Mouse (Mus musculus) brain, adult 2 months (tissue): ENCODE results near the gene Sapcd2.
A peak's percentile ranks its signal among the peaks of the same experiment; 100 is the strongest.
"Not testable (repeated sequence)": the region's sequence is repeated elsewhere in the genome, so short reads cannot be mapped to it uniquely, and the experiment has no call there.

Source experiments
- DNase-seq: peaks from one replicate; pipeline ENCODE4 v3.0.0; 2011; ENCODE audit warnings: low read depth, low spot score

Sapcd2 gene

DNA sequence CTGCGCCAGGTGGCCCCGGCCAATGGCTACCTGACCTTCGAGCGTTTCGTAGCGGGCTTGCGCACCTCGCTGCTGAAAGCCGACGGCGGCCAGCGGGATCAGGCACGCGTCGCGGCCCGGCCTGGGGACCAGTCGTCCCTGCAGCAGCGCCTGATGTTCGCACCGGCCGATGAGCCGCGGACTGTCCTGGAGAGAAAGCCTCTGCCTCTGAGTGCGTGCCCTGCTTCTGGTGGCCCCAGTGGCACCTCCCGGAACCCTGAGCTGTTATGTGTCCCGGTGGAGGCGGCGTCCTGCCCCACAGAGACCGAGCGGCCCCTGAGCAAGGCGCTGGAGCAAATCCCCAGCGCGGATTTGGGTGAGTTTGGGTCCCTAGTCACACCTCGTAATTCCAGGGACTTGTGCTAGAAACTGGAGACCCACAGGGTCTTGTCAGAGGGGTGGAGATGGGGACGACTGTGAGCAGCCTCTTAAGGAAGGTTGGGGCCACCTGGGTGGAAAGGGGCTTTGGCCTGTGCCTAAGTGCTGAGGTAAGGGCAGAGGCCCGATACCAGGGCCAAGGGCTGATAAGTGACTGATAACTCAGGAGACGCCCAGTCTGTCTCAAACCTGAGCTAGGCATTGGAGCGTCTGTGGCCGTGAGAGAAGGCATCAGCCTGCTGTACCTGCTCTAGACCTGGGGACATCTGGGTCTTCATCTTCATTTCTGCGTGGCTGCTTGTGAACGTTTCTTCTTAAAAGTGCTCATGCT lies 697 bp downstream of the Sapcd2 start:
- no peak for DNase-seq

DNA sequence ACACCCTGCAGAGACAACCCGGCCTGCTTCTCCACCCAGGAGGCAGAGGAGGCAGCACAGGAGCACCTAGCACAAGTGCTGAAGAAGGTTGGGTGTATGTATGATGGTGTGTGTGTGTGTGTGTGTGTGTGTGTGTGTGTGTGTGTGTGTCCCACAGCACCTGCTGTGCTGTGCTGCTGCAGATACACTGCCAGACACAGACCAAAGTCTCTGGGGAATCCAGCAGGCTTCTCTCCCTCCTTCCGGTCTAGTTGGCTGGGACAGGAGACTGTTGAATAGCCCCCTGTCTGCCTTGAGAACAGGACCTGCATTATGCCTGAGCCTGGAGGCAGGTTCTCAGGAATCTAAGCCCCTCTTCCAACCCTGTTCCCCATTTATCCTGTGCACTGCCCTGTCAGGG lies 1.3 kb downstream of the Sapcd2 start:
- DNase-seq = no peak

DNA sequence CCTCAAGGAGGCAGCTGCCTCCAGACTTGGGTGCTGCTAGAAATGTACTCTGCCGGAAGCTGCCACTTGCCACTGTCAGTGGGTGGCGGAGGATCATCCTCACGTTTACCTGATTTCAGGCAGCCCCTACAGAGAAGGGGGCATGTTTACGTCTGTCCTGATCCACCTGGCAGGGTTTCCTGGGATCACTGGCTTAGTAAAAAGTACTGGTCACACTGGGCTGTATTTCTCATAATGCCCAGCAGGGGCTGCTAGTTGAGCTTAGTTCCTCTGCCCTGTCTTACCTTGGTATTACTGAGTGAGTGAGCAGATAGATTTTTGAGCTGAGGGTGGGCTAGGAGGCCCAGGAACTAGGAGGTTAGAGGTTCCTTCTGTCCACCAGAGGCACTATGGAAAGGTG lies 4.5 kb downstream of the Sapcd2 start:
- DNase-seq = peak; percentile 71

DNA sequence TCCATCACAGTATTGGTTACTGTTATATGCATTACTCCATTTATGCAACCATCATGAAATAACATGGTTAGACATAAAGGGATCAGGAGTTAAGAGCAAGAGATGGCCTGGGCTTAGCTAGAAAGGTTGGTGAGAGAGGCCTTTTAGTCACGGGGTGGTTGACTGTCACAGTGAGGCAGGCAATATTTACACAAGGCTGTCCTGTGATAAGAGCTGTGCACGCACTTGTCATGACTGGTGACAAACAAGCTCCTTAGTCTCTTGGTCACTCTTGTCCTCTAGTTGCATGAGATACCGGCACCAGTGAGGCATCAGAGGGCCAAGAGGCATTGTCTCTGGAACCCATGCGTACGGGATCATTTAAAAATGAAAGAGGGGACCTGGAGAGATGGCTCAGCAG lies 12.4 kb downstream of the Sapcd2 start:
- DNase-seq = no peak

DNA sequence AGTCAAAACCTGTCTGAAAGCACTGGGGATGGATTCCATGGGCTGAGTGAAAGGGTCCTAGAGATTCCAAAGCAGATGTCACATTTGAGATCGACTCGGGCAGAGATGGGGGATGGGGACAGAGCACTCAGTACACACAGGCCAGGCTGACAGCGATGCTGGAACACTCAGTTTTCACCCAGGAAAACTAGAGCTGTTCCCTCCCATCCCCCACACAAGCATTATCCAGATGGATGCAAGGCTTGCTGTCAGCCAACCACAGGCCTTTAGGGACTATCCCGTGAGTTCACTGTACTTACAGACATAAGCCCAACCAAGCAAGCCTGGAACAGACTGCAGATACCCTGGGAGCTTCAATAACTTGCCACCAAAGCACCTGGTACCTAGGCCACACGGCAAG lies 19.1 kb downstream of the Sapcd2 start:
- no peak for DNase-seq

DNA sequence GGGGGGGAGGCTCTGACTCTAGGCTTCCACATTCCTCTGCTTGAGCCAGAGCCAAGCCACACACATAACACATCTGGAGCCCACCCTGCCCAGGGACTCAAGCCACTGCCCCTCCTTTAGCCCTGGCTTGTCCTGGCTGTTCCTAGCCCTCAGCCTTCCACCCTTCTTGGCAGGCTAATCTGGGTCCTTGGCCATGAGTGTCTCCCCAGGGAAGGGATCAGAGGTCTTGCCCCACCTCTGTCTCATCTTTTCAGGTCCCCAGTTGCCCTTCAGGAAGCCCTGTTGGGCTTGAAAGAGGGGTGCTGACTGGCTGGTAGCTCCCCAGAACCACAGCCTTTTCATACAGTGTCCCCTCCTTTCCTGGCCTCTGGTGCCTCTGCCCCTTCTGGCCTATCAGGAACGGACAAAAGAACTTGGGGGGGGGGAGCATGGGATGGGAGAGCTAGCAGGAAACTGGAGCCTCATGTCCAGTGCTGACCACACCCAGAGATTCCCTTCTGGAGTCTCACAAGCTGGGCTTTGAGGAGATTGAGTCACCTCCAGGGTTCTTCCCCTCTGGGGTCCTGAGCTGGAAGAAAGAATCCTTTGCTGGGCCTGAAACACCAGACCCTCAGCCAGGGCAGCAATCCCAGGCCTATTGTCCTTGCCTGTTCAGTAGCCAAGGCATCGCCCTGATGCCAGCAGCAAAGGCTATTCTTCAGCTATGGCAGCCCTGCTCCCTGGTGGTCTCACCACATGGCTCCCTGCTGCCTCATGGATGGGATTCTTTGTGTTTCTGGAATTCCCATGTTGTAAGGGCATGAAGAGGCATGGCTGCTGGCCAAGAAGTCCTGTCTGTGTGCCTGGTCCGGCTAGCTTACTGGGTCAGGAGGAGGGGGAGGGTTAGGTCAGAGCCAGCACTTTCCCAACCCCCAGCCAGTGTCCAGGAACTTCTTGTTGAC lies 22.4 kb downstream of the Sapcd2 start:
- peak; percentile 29 for DNase-seq

DNA sequence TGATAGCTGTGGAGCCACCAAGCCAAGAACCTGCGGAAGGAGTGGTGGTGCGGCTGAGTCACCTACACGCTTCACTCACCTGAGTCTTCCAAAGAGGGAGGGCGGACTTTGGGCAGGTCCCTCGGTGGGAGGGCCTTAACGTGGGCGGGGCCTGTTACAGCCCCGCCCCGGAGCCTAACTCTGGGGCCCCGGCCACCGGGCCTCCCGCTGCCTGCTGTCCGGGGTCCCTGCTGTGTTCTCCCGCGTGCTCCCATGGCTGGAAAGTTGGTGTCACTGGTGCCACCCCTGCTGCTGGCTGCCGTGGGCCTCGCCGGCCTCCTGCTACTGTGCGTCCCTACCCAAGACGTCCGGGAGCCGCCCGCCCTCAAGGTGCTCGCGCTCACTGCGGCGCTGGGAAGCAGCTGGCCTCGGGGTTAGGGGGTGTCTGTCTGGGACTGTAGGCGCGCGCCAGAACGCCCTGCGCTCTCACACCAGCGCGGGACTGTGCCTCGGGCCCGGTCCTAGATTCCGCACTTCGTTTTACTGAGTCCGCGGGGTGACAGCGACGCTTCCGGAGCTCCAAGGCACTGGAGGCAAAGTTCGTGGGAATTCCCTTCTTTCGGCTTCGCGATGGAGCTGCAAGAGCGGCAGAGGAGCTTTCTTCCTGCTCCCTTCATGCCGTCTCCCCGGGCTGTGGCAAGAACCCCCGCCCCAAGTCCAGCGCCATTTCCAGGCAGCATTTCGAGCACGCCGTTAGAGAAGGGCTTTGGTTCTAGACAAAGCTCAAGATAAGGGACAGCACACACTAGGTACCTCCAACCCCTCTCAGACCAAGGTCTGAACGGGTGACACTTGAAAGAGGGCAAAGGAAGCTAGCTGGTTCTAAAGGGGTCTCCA lies 23.8 kb downstream of the Sapcd2 start, which contains the start of gene Entpd2:
Entpd2 (plus strand) TSS at position 154 of the 876 bp plus-strand sequence.
- peak; percentile 60 for DNase-seq

DNA sequence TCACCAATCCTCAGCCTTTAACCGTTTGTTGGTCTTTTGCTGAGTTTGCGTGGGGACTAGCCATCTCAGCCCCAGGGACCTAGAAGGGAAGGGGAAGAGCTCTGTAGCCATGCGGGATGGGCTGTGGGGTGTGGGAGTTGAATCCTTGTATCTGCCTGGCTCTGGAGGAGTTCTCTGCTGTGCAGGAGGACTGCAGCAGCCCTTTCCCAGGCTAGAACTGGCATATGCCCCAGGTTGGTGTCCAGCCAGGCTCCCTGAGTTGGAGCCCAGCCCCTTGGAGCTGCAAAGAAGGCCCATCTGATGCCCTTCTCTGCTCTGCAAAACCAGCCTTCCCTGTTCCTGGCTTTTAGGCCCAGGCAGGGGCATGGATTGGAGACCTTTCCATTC lies 24.5 kb downstream of the Sapcd2 start:
- DNase-seq = peak; percentile 86

DNA sequence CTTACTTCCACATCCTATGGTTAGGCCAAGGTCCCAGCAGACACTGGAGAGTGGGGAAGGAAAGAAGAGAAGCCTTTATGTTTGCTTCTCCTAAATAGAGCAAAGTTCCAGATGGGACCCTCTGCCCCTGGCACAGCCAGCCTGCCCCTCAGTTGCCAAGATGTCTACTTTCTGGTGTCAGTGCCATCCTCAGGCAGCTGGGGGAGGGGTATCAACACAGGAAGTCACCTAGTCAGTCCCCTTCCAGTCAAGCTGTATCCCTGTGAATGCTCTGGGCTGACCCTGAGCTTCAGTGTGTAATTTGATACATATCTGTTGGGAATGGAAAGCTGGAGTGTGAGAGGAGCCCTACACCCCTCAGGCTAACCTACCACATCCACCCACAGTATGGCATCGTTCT lies 24.9 kb downstream of the Sapcd2 start:
- DNase-seq = no peak

DNA sequence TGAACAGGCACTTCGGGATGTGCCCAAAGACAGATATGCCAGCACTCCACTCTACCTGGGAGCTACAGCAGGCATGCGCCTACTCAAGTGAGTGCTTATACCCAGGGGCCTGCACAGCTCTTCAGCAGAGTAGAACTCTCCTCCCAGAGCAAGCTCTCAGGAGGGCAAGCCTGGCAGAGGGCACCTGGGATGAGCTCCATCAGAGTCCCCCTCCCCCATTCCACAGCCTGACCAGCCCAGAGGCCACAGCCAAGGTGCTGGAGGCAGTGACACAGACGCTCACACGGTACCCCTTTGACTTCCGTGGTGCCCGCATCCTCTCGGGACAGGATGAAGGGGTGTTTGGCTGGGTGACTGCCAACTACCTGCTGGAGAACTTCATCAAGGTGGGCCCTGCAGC lies 25.9 kb downstream of the Sapcd2 start:
- no peak for DNase-seq

DNA sequence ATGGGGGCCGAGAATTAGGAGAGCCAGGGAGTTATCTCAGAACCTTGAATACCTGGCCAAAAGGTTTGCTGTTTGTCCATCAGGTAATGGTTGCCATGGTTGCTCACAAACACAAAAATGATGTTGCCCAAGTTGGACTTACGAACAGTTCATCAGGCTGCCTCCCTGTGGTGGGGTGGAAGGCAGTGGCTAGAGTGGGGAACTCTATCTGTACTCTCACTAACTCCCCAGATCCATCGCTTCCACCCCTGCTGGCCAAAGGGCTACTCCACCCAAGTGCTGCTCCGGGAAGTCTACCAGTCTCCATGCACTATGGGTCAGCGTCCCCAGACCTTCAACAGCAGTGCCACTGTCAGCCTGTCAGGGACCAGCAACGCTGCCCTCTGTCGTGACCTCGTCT lies 26.9 kb downstream of the Sapcd2 start, which contains the start of gene Npdc1:
Npdc1 (plus strand) TSS at position 301 of the 400 bp plus-strand sequence.
- DNase-seq = no peak

DNA sequence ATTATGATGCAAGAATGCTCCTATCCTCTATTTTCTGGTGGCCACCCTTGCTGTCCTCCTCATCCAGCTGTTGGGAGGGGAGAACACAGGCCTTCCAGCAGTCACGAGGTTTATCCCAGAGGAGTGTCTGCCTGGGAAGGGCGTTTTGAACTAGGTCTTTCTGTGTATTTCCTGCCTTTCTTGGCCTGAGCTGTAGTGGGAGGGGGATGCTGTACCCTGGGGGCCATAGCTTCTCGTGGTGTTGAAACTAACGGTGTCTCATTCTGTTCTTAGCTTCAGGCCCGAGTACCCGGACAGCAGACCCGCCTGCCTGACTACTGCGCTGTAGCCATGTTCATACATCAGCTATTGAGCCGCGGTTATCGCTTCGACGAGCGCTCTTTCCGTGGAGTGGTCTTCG lies 28.2 kb downstream of the Sapcd2 start:
- DNase-seq = no peak

DNA sequence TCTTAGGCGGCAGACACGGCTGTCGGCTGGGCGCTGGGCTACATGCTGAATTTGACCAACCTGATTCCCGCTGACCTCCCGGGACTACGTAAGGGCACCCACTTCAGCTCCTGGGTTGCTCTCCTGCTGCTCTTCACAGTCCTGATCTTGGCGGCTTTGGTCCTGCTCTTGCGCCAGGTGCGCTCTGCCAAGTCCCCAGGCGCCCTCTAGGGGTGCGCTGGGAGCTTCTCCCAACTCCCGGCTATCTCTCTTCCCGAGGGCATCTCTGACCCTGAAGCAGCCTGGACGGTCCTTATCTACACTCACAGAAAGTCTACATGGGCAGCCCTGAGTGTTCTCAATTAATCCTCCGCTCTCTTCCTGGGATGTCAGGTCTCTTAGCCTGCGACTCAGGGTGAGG lies 28.6 kb downstream of the Sapcd2 start:
- peak; percentile 86 for DNase-seq

DNA sequence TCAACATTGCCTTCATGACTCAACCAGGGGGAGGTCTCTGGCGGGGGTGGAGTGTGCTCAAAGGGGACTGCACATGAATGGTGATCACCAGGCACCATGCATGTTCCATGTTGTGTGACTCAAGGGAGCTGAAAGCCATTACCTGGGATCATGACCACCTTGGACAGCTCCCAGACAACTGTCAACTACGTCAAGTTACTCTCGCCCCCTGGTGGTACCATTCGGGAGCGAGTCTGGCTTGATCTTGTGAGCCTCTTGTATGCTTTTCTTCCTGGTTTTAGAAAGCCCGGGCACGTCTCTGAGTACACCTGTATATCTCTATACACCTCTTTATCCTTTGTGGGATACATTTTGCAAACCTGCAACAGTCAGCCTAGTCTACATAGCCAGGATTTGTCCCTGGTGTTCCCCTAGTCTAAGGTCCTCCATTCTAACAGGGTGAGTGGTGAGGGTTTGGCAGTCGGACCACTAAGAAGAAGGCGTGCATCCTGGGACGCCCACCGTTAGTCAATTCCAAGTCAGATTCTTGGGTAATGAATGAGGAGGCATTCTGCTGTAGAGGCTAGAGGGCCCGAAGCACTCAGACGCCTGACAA lies 30.4 kb downstream of the Sapcd2 start:
- DNase-seq = peak; percentile 88

DNA sequence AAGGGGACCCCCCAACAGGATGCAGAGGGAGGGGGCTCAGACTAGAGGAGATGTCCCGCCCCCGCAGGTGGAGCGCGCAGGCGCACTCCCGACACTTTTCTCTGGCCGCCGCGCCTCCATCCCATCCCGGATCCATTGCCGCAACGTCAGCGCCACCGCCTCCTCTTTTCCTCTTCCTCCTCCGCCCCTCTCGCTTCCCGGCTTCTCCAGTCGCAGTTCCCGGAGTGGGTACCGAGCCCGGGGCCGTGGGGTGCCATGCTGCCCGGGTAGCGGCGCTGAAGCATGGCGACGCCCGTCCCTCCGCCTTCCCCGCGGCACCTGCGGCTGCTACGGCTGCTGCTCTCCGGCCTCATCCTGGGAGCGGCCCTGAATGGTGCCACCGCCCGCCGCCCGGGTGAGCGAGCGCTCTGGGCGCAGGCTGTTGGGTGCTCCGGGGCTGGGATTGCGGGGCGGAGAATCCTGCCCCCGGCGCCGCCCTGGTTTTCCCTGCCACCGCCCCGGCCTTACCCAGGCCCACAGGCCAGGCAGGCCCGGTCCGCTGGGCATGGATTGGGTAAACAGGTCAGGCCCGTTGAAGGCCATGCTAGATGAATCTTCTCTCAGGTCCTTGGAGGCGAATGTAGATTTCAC lies 31.0 kb downstream of the Sapcd2 start:
- peak; percentile 94 for DNase-seq

DNA sequence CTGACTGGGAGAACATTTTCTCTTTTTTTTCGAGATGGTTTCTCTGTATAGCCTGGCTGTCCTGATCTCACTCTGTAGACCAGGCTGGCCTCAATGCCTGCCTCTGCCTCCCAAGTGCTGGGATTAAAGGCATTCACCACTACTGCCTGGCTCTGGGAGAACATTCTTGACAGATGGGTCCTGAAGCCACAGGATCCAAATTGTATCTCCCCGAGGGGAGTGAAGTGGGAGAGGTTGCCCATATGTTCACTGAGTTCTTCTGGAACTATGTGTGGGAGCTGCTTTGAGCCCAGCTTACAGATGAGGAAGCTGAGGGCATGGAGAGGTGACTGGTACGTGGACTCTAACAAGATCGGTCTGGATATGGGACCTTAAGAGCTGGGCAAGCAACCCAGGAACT lies 31.9 kb downstream of the Sapcd2 start:
- peak; percentile 55 for DNase-seq

DNA sequence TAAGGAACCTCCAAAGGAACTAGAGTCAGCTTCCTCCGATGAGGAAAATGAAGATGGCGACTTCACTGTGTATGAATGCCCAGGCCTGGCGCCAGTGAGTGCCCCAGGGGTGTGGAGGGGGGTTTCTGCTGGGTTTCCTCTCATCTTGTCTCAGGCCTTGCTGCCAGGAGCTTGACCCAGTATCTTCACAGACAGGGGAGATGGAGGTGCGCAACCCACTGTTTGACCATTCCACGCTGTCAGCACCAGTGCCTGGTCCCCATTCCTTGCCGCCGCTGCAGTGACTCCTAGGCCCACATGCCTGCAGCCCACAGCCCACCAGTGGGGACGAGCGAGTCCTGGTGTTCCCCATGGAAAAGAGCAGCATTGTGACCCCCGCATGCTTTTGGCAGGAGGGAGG lies 36.8 kb downstream of the Sapcd2 start:
- no peak for DNase-seq

DNA sequence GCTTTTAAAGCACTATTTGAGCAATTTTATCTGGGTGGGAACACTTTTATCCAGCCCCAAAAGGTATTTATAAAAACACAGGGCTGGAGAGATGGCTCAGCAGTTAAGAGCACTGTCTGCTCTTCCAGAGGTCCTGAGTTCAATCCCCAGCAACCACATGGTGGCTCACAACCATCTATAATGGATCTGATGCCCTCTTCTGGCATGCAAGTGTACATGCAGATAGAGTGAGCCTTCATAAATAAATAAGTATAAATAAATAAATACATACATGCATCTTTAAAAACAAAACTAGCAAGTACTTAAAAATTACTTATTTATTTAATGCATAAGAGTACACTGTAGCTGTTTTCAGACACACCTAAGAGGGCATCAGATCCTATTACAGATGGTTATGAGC lies 41.3 kb downstream of the Sapcd2 start:
- not testable (repeated sequence) for DNase-seq

DNA sequence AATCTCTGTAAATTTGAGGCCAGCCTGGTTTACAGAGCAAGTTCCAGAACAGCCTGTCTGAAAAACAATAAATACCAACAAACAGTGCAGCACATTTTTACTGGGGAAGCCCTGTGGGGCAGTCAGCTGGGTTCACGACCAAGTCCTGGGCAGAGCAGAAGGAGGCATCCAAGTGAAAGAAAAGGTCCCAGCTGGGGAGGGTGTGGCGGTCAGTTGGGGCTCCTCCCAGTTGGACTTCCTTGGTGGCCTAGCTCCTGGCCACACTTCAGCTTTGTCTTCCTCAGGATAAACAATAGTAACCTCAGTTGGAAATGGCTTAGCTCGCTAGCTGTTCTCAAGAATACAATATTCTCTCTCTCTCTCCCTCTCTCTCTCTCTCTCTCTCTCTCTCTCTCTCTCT lies 45.3 kb downstream of the Sapcd2 start:
- no peak for DNase-seq

DNA sequence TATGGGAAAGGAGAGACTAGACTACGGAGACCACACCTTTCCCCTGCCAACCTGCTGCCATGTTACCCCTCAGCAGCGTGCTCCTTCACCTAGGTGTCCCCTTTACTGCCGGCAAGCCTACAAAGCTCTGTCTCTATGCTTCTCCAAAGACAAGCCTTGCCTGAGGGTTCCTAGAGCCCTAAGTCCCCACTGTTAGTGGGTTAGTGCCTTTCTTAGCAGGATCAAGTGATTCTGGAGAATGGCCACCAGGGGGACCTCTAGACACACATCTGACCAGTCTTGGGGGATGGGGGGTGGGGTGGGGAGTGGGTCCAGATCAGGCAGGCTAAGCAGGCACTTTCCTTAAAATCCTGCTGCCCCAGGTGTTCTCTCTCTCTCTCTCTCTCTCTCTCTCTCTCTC lies 49.8 kb downstream of the Sapcd2 start:
- peak; percentile 86 for DNase-seq
